Mouse (Mus musculus) erythroblast, adult 5-6 weeks (primary cell): ENCODE data around the gene Olfr516. TPM values are rescaled to one million over a fixed set of nuclear protein-coding genes. Genes with fewer than 3 reads are reported as not detected.
"Not testable (repeated sequence)": the region's sequence is repeated elsewhere in the genome, so short reads cannot be mapped to it uniquely, and the experiment has no call there.

Experiments used
- ATAC-seq: replicated peaks from 2 replicates; pipeline ENCODE4 v1.8.0; 2016; ENCODE audit warnings: moderate number of reproducible peaks, mild to moderate bottlenecking, moderate TSS enrichment, inconsistent platforms; ENCODE audit not compliant: poor library complexity, low FRiP score, severe bottlenecking
- total RNA-seq, 2 experiments: library from RNA; stranded (forward) in 1 of 2; stranded (reverse) in 1 of 2; fragments of 150-400 nt in 1 of 2; fragments of 200-764, 138-1000 nt in 1 of 2; gene quantifications; 2 replicates each; pipeline versions ENCODE4 v1.2.3 to v1.2.4; 2015 to 2017; ENCODE audit warnings: low replicate concordance in 2 of 2

Gene Olfr516
- not detected in 2 replicates for total RNA-seq (2015; ENCODE audit: low replicate concordance)
- not detected in 2 replicates for total RNA-seq (2017; ENCODE audit: low replicate concordance)

- no peak for ATAC-seq
Observed at GRCm38 (mm10) chr7:108850429-108850828, at the start of gene Olfr516. Olfr516 (minus strand) TSS chr7:108850529.

- no peak for ATAC-seq
Observed at GRCm38 (mm10) chr7:108894320-108894719, 44.0 kb upstream of the Olfr516 start, which contains the start of gene Olfr519. Olfr519 (minus strand) TSS chr7:108894420.

GRCm38 (mm10) chr7:108884906-108885305 is 34.6 kb upstream of the Olfr516 start, which contains the start of gene Olfr518:
Olfr518 (minus strand) TSS chr7:108885006.
- ATAC-seq: no peak

GRCm38 (mm10) chr7:108872279-108872678 is 21.9 kb upstream of the Olfr516 start, which contains the start of gene Olfr517:
Olfr517 (minus strand) TSS chr7:108872379.
- ATAC-seq: no peak

- ATAC-seq: no peak
Observed at GRCm38 (mm10) chr7:108825897-108826296, 24.4 kb downstream of the Olfr516 start, which contains the start of gene Olfr514. Olfr514 (minus strand) TSS chr7:108825997.

- ATAC-seq: not testable (repeated sequence)
Observed at GRCm38 (mm10) chr7:108814593-108815215, 35.6 kb downstream of the Olfr516 start.

- ATAC-seq: no peak
Observed at GRCm38 (mm10) chr7:108797205-108797933, 53.0 kb downstream of the Olfr516 start.

Other genes starting within 250 kb of the Olfr516 start
- not detected in 2 replicates for gene Olfr506, start 239.7 kb downstream of the Olfr516 start, total RNA-seq (2015; ENCODE audit: low replicate concordance)
- gene Olfr506, start 239.7 kb downstream of the Olfr516 start, total RNA-seq (2017; ENCODE audit: low replicate concordance): not detected in 2 replicates
- gene Olfr507, start 228.7 kb downstream of the Olfr516 start, total RNA-seq (2015; ENCODE audit: low replicate concordance): not detected in 2 replicates
- gene Olfr507, start 228.7 kb downstream of the Olfr516 start, total RNA-seq (2017; ENCODE audit: low replicate concordance): not detected in 2 replicates
- not detected in 2 replicates for gene Olfr508, start 220.5 kb downstream of the Olfr516 start, total RNA-seq (2015; ENCODE audit: low replicate concordance)
- gene Olfr508, start 220.5 kb downstream of the Olfr516 start, total RNA-seq (2017; ENCODE audit: low replicate concordance): not detected in 2 replicates
- gene Olfr509, start 198.6 kb downstream of the Olfr516 start, total RNA-seq (2015; ENCODE audit: low replicate concordance): 0.21 TPM in 1 of 2 replicates, not detected in the other
- gene Olfr509, start 198.6 kb downstream of the Olfr516 start, total RNA-seq (2017; ENCODE audit: low replicate concordance): not detected in 2 replicates
- gene Olfr510, start 184.1 kb downstream of the Olfr516 start, total RNA-seq (2015; ENCODE audit: low replicate concordance): 0.77 TPM in 1 of 2 replicates, not detected in the other
- not detected in 2 replicates for gene Olfr510, start 184.1 kb downstream of the Olfr516 start, total RNA-seq (2017; ENCODE audit: low replicate concordance)
- not detected in 2 replicates for gene Olfr512, start 137.2 kb downstream of the Olfr516 start, total RNA-seq (2015; ENCODE audit: low replicate concordance)
- gene Olfr512, start 137.2 kb downstream of the Olfr516 start, total RNA-seq (2017; ENCODE audit: low replicate concordance): not detected in 2 replicates
- gene Olfr513, start 99.6 kb downstream of the Olfr516 start, total RNA-seq (2015; ENCODE audit: low replicate concordance): not detected in 2 replicates
- gene Olfr513, start 99.6 kb downstream of the Olfr516 start, total RNA-seq (2017; ENCODE audit: low replicate concordance): not detected in 2 replicates
- gene Olfr514, start 24.5 kb downstream of the Olfr516 start, total RNA-seq (2015; ENCODE audit: low replicate concordance): not detected in 2 replicates
- not detected in 2 replicates for gene Olfr514, start 24.5 kb downstream of the Olfr516 start, total RNA-seq (2017; ENCODE audit: low replicate concordance)
- gene Olfr517, start 21.9 kb upstream of the Olfr516 start, total RNA-seq (2015; ENCODE audit: low replicate concordance): not detected in 2 replicates
- not detected in 2 replicates for gene Olfr517, start 21.9 kb upstream of the Olfr516 start, total RNA-seq (2017; ENCODE audit: low replicate concordance)
- not detected in 2 replicates for gene Olfr518, start 34.5 kb upstream of the Olfr516 start, total RNA-seq (2015; ENCODE audit: low replicate concordance)
- gene Olfr518, start 34.5 kb upstream of the Olfr516 start, total RNA-seq (2017; ENCODE audit: low replicate concordance): not detected in 2 replicates
- gene Olfr519, start 43.9 kb upstream of the Olfr516 start, total RNA-seq (2015; ENCODE audit: low replicate concordance): not detected in 2 replicates
- gene Olfr519, start 43.9 kb upstream of the Olfr516 start, total RNA-seq (2017; ENCODE audit: low replicate concordance): not detected in 2 replicates
- not detected in 2 replicates for gene Nlrp10, start 79.6 kb upstream of the Olfr516 start, total RNA-seq (2015; ENCODE audit: low replicate concordance)
- 0.14 TPM in 1 of 2 replicates, not detected in the other for gene Nlrp10, start 79.6 kb upstream of the Olfr516 start, total RNA-seq (2017; ENCODE audit: low replicate concordance)
- gene Eif3f, start 83.9 kb upstream of the Olfr516 start, total RNA-seq (2015; ENCODE audit: low replicate concordance): 51.3 and 67.7 TPM in 2 replicates
- 19.4 and 26.1 TPM in 2 replicates for gene Eif3f, start 83.9 kb upstream of the Olfr516 start, total RNA-seq (2017; ENCODE audit: low replicate concordance)
- not detected in 2 replicates for gene Tub, start 99.8 kb upstream of the Olfr516 start, total RNA-seq (2015; ENCODE audit: low replicate concordance)
- gene Tub, start 99.8 kb upstream of the Olfr516 start, total RNA-seq (2017; ENCODE audit: low replicate concordance): not detected in 2 replicates
- gene Ric3, start 232.8 kb upstream of the Olfr516 start, total RNA-seq (2015; ENCODE audit: low replicate concordance): not detected in 2 replicates
- 0.26 TPM in 1 of 2 replicates, not detected in the other for gene Ric3, start 232.8 kb upstream of the Olfr516 start, total RNA-seq (2017; ENCODE audit: low replicate concordance)